8 mouse cellular contexts compared by ENCODE assay signal in the genomic region with DNA sequence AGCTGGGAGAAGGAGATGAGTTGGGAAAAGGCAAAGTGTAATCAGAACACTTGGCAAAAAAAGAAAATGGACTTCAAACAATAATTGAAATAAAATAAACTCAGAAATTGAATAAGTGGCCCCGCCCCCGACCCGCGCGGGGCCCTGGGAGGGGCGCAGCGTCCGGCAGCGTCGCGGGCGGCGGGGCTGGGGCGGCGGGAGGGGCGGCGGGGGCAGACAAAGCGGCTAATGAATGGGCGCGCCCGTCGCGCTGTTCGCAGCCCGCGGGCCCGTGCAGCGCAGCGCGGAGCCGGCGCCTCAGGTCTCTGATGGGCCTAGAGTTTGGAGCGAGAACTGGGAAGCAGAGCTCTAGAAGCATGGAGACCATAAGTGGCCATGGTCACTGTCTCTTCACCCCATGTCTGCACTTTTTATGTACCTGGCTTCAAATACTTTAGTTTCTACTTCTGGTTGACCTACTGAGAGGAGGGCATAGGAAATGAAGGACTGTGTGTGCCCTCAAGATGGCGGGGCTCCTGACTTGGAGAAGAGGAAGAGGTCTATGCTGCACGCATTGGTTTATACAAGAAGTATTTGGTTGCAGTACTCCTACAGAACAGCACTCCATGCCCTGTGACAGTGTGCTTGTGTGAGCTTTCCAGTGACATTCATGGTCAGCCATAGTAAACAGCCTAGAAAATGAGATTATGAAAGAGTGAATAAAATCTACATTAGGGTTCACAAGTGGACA.
DNase-seq lines count a peak whose midpoint lies in the region; ATAC-seq and TF ChIP-seq lines count a peak whose summit lies in the region.
"Not testable (repeated sequence)": the region's sequence is repeated elsewhere in the genome, so short reads cannot be mapped to it uniquely, and the experiment has no call there.

No protein-coding gene starts in this region.

- ATAC-seq in forebrain, embryonic 12.5 days (ENCODE audit: low FRiP score), result peak; percentile 95
- not testable (repeated sequence) for ATAC-seq in heart, embryonic 15.5 days (replicated peaks; ENCODE audit: insufficient number of reproducible peaks, insufficient read depth, low FRiP score, low read depth)
- peak; percentile 87 for ATAC-seq in intestine, embryonic 15.5 days
- peak; percentile 63; the same call in 1 of the 2 replicates for ATAC-seq in limb, embryonic 14.5 days (ENCODE audit: low FRiP score, low read depth)
- ATAC-seq in lung, postnatal 0 days, result peak; percentile 50; the same call in 1 of the 2 replicates
- peak; percentile 95 for ATAC-seq in neural tube, embryonic 12.5 days (ENCODE audit: low FRiP score, low read depth)

- not testable (repeated sequence) for H3K36me3 ChIP-seq in forebrain, embryonic 12.5 days (replicated peaks); heart, embryonic 15.5 days; intestine, embryonic 15.5 days; limb, embryonic 14.5 days (ENCODE audit: control insufficient read depth, insufficient read depth, low read length); lung, postnatal 0 days (ENCODE audit: insufficient read depth, low read length); neural tube, embryonic 12.5 days

- peak overlapping the region; percentile 40 for H3K4me3 ChIP-seq in forebrain, embryonic 12.5 days (replicated peaks)
- H3K4me3 ChIP-seq in heart, embryonic 15.5 days, result peak overlapping the region; percentile 46
- peak overlapping the region; percentile 26 for H3K4me3 ChIP-seq in intestine, embryonic 15.5 days (replicated peaks)
- peak overlapping the region; percentile 29 for H3K4me3 ChIP-seq in limb, embryonic 14.5 days (replicated peaks; ENCODE audit: low read length)
- peak overlapping the region; percentile 23; the same call in 1 of the 2 replicates for H3K4me3 ChIP-seq in lung, postnatal 0 days (ENCODE audit: low read depth, low read length)
- peak overlapping the region; percentile 36 for H3K4me3 ChIP-seq in neural tube, embryonic 12.5 days

- H3K27me3 ChIP-seq in forebrain, embryonic 12.5 days; heart, embryonic 15.5 days; intestine, embryonic 15.5 days (replicated peaks); limb, embryonic 14.5 days (ENCODE audit: control insufficient read depth, insufficient read depth, low read length); lung, postnatal 0 days (replicated peaks; ENCODE audit: insufficient read depth, low read length); neural tube, embryonic 12.5 days (replicated peaks): not testable (repeated sequence)

- TF ChIP-seq EP300 in lung, postnatal 0 days (IDR thresholded peaks at IDR 0.05), result not testable (repeated sequence)

- peak; percentile 0 for DNase-seq in adrenal gland, postnatal 25 days
- DNase-seq in embryo, embryonic 10 days (ENCODE audit: low spot score), result peak; percentile 7
- DNase-seq in limb, embryonic 14.5 days (ENCODE audit: low spot score); lung, postnatal 0 days (ENCODE audit: low spot score): not testable (repeated sequence)

- not testable (repeated sequence) for TF ChIP-seq POLR2A in limb, embryonic 14.5 days (IDR thresholded peaks at IDR 0.05; ENCODE audit: borderline replicate concordance, extremely low read depth, insufficient read depth, insufficient read length)

- H3K4me2 ChIP-seq in forebrain, embryonic 12.5 days, result peak overlapping the region; percentile 60
- H3K4me2 ChIP-seq in heart, embryonic 15.5 days, result peak overlapping the region; percentile 66
- H3K4me2 ChIP-seq in intestine, embryonic 15.5 days (replicated peaks), result peak overlapping the region; percentile 63
- peak overlapping the region; percentile 57 for H3K4me2 ChIP-seq in limb, embryonic 14.5 days (replicated peaks; ENCODE audit: low read depth, low read length, severe bottlenecking)
- peak overlapping the region; percentile 39 for H3K4me2 ChIP-seq in lung, postnatal 0 days (replicated peaks; ENCODE audit: low read depth, low read length)
- peak overlapping the region; percentile 65 for H3K4me2 ChIP-seq in neural tube, embryonic 12.5 days (replicated peaks)

- not testable (repeated sequence) for TF ChIP-seq CTCF in lung, postnatal 0 days (IDR thresholded peaks at IDR 0.05)

- not testable (repeated sequence) for H3K9me3 ChIP-seq in forebrain, embryonic 12.5 days; heart, embryonic 15.5 days (replicated peaks); intestine, embryonic 15.5 days; limb, embryonic 14.5 days (ENCODE audit: control insufficient read depth, low read length); lung, postnatal 0 days (ENCODE audit: low read length); neural tube, embryonic 12.5 days

- not testable (repeated sequence) for H3K4me1 ChIP-seq in forebrain, embryonic 12.5 days; heart, embryonic 15.5 days (replicated peaks); intestine, embryonic 15.5 days (replicated peaks); limb, embryonic 14.5 days (ENCODE audit: control insufficient read depth, insufficient read depth, low read length); lung, postnatal 0 days (ENCODE audit: insufficient read depth, low read depth, low read length); neural tube, embryonic 12.5 days

- not testable (repeated sequence) for H3K27ac ChIP-seq in forebrain, embryonic 12.5 days; heart, embryonic 15.5 days; intestine, embryonic 15.5 days; limb, embryonic 14.5 days (replicated peaks; ENCODE audit: low read depth, low read length); lung, postnatal 0 days (ENCODE audit: low read length); neural tube, embryonic 12.5 days

- H3K9ac ChIP-seq in forebrain, embryonic 12.5 days; heart, embryonic 15.5 days; intestine, embryonic 15.5 days; lung, postnatal 0 days (replicated peaks; ENCODE audit: low read depth); neural tube, embryonic 12.5 days: not testable (repeated sequence)
- peak overlapping the region; percentile 31; the same call in 1 of the 2 replicates for H3K9ac ChIP-seq in limb, embryonic 14.5 days (ENCODE audit: low read depth, low read length, severe bottlenecking)

- WGBS in forebrain, embryonic 12.5 days, result 4% methylated on average over 34 of the region's 35 CpGs
- WGBS in heart, embryonic 15.5 days, result 3% methylated on average over 35 of the region's 35 CpGs
- whole genome bisulfite sequencing in intestine, embryonic 15.5 days, result 2% methylated on average over 35 of the region's 35 CpGs
- WGBS in limb, embryonic 14.5 days, result 4% methylated on average over 16 of the region's 35 CpGs
- 5% methylated on average over 23 of the region's 35 CpGs for WGBS in lung, postnatal 0 days
- WGBS in neural tube, embryonic 12.5 days, result 5% methylated on average over 31 of the region's 35 CpGs
